Mouse (Mus musculus): ENCODE measurements at regions not wholly inside any gene's neighbourhood (a gene's known extent, or its start where the extent isn't known, plus 50 kb on each side); places are given as distances from the start of the nearest gene placed in this dataset.

DNA sequence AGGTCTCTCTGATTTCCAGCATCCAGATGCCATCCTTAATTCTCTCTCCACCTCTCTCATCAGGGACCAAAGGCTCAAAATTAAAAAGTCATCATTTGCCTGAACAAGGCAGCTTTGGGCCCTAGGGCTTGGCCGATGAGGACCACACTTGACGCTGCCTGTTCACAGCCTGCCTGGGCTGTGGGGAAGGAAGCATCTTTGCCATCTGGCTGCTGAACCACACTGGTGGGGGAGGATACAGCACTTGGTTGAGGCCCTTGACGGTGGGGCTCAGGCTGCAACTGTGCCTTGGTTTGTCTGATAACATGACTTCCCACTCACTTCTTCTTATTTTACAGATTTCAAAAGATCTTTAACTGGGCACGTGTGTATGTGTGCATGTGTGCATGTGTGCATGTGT is 161.5 kb upstream of the N4bp1 start:
- TF ChIP-seq CTCF (IDR thresholded peaks at IDR 0.05; ENCODE audit: insufficient read depth, low read depth, low read length), result no peak
- no peak for TF ChIP-seq POLR2A (IDR thresholded peaks at IDR 0.05; ENCODE audit: insufficient read depth, low read depth, low read length)
- 88% methylated on average over 4 of the region's 4 CpGs for WGBS
- H3K4me3 ChIP-seq (ENCODE audit: insufficient read depth, low read depth, low read length), result no peak overlapping the region

DNA sequence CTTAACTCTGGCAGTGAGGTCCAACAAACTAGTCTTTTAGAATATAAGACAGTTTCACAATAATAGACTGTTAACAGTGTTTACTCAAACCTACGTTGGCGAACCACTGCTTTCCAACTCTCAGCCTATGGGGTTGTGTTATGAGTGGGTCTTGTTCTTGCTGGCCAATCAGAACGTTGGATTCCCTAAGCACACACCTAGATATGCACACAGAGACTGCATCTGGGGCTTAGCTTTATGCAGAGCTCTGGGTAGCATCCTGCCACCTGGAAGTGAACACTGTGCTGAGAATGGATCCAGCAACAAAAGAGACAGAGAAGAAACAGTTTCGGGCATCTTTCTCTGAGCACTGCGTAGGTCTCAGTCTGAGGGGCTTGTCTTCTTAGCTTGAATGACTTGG is 158.0 kb upstream of the N4bp1 start:
- Histone ChIP-seq H3K4me1 (ENCODE audit: control insufficient read depth, insufficient read depth, low read length) (peaks cover 5% of the 10 kb centered on the region; the same call in 1 of the 2 replicates), H3K27ac (ENCODE audit: insufficient read depth, low read depth, low read length) (no peak overlapping the region), H3K4me3 (ENCODE audit: insufficient read depth, low read depth, low read length) (no peak overlapping the region)
- 87% methylated on average over 5 of the region's 5 CpGs for WGBS
- TF ChIP-seq POLR2A (IDR thresholded peaks at IDR 0.05; ENCODE audit: insufficient read depth, low read depth, low read length) (no peak), CTCF (IDR thresholded peaks at IDR 0.05; ENCODE audit: insufficient read depth, low read depth, low read length) (no peak)

More for the DNA sequence above, 161.5 kb upstream of the N4bp1 start:
- Histone ChIP-seq H3K4me1 (ENCODE audit: control insufficient read depth, insufficient read depth, low read length) (no peaks in the 10 kb centered on the region), H3K27ac (ENCODE audit: insufficient read depth, low read depth, low read length) (no peak overlapping the region)

- peak overlapping the region; percentile 30 for H3K4me3 ChIP-seq (ENCODE audit: insufficient read depth, low read depth, low read length)
- no peak for TF ChIP-seq CTCF (IDR thresholded peaks at IDR 0.05; ENCODE audit: insufficient read depth, low read depth, low read length)
- no peak for TF ChIP-seq POLR2A (IDR thresholded peaks at IDR 0.05; ENCODE audit: insufficient read depth, low read depth, low read length)
- peaks cover 12% of the 10 kb centered on the region for H3K4me1 ChIP-seq (ENCODE audit: control insufficient read depth, insufficient read depth, low read length)
- H3K27ac ChIP-seq (ENCODE audit: insufficient read depth, low read depth, low read length), result no peak overlapping the region
- WGBS, result 16% methylated on average over 47 of the region's 48 CpGs
Measured at GRCm38 (mm10) chr8:87037620-87038380, 152.7 kb upstream of the N4bp1 start.

GRCm38 (mm10) chr8:87035996-87036395 is 150.9 kb upstream of the N4bp1 start:
- Histone ChIP-seq H3K4me3 (ENCODE audit: insufficient read depth, low read depth, low read length) (no peak overlapping the region), H3K27ac (ENCODE audit: insufficient read depth, low read depth, low read length) (no peak overlapping the region), H3K4me1 (ENCODE audit: control insufficient read depth, insufficient read depth, low read length) (peaks cover 12% of the 10 kb centered on the region)
- no peak for TF ChIP-seq POLR2A (IDR thresholded peaks at IDR 0.05; ENCODE audit: insufficient read depth, low read depth, low read length)
- TF ChIP-seq CTCF (IDR thresholded peaks at IDR 0.05; ENCODE audit: insufficient read depth, low read depth, low read length), result no peak
- WGBS, result 90% methylated on average over 10 of the region's 10 CpGs

DNA sequence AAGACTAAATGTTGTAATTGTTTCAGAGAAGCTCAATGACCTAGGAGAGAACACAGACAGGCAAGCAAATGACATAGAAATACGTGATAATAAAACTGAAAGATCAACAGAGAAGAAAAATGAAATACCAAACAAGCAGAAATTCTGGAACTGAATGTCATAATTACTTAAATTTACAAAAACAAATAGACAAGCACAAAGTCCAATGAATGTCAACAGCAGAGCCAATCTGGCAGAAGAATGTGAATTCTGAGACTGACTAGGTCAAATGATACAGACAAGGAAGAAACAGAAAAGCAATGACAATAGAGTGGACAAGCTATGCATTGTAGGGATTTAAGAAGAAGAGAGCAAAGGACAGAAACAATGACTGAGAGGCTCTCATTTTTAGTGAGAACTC is 143.1 kb upstream of the N4bp1 start:
- TF ChIP-seq POLR2A (IDR thresholded peaks at IDR 0.05; ENCODE audit: insufficient read depth, low read depth, low read length) (no peak), CTCF (IDR thresholded peaks at IDR 0.05; ENCODE audit: insufficient read depth, low read depth, low read length) (no peak)
- no peak overlapping the region for H3K27ac ChIP-seq (ENCODE audit: insufficient read depth, low read depth, low read length)
- no peaks in the 10 kb centered on the region for H3K4me1 ChIP-seq (ENCODE audit: control insufficient read depth, insufficient read depth, low read length)
- no peak overlapping the region for H3K4me3 ChIP-seq (ENCODE audit: insufficient read depth, low read depth, low read length)
- 89% methylated on average over 1 of the region's 1 CpGs for WGBS

GRCm38 (mm10) chr8:87025946-87026345 is 140.9 kb upstream of the N4bp1 start:
- no peaks in the 10 kb centered on the region for H3K4me1 ChIP-seq (ENCODE audit: control insufficient read depth, insufficient read depth, low read length)
- no peak for TF ChIP-seq POLR2A (IDR thresholded peaks at IDR 0.05; ENCODE audit: insufficient read depth, low read depth, low read length)
- no peak for TF ChIP-seq CTCF (IDR thresholded peaks at IDR 0.05; ENCODE audit: insufficient read depth, low read depth, low read length)
- whole genome bisulfite sequencing, result 71% methylated on average over 1 of the region's 1 CpGs
- no peak overlapping the region for H3K27ac ChIP-seq (ENCODE audit: insufficient read depth, low read depth, low read length)
- no peak overlapping the region for H3K4me3 ChIP-seq (ENCODE audit: insufficient read depth, low read depth, low read length)

DNA sequence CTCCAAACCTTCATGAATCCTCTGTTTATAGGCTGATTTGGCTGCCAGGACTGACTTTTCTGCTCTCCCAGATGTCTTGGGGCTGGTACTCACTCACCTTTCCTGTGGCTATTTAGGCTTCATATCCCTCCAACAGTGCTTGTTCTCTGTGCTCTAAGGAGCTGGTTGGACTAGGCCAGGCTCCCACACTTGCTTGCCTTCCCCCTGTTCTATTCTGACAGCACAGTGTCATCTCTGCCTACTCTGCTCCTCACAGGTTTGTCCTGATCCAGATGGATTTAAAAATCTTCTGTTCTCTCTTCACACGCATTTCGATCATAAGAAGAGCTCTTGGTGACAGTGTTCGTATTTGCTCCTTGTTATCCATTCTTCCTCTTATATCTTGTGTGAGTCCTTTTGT is 134.7 kb upstream of the N4bp1 start:
- TF ChIP-seq CTCF (IDR thresholded peaks at IDR 0.05; ENCODE audit: insufficient read depth, low read depth, low read length) (no peak), POLR2A (IDR thresholded peaks at IDR 0.05; ENCODE audit: insufficient read depth, low read depth, low read length) (no peak)
- WGBS, result 98% methylated on average over 3 of the region's 3 CpGs
- no peaks in the 10 kb centered on the region for H3K4me1 ChIP-seq (ENCODE audit: control insufficient read depth, insufficient read depth, low read length)
- no peak overlapping the region for H3K27ac ChIP-seq (ENCODE audit: insufficient read depth, low read depth, low read length)
- H3K4me3 ChIP-seq (ENCODE audit: insufficient read depth, low read depth, low read length), result no peak overlapping the region

DNA sequence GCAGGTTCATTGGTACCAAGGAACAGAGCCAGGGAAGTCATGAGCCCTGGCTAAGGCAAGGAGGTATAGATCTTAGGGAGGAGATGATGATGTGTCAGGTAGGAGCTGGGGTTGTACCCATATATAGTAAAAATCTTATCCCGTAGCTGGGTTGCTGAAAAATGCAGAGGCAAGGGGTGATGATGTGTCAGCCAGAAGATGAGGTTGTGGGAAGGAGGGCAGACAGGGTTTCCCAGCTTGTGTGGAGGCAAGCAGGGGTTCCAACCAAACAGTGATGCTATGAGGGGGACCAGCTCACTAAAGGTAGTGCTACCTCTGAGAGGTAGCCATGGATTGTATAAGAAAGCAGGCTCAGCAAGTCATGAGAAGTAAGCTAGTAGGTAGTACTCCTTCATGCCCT is 90.5 kb upstream of the N4bp1 start:
- no peaks in the 10 kb centered on the region for H3K4me1 ChIP-seq (ENCODE audit: control insufficient read depth, insufficient read depth, low read length)
- WGBS, result 86% methylated on average over 1 of the region's 1 CpGs

DNA sequence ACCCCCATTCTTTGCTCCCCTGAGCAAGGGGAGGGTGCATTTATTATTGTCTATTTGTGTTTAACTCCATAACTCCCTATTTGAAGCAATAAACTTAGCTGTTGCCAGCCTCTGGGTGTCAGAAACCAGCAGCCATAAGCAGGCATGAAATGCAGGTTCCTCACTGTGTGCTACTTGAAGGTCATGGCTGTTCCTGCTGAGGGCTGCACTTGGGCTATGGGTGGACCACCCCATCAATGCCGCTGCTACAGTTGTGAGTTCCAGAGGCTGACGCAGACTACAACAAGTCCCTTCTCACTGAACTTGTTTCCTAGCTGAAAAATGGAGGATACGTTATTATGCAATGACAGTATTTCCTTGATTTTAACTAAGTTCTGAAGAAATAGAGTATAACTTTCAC is 86.7 kb upstream of the N4bp1 start:
- TF ChIP-seq CTCF (IDR thresholded peaks at IDR 0.05; ENCODE audit: insufficient read depth, low read depth, low read length), result no peak
- TF ChIP-seq POLR2A (IDR thresholded peaks at IDR 0.05; ENCODE audit: insufficient read depth, low read depth, low read length), result no peak
- WGBS, result 96% methylated on average over 3 of the region's 3 CpGs
- Histone ChIP-seq H3K27ac (ENCODE audit: insufficient read depth, low read depth, low read length) (no peak overlapping the region), H3K4me1 (ENCODE audit: control insufficient read depth, insufficient read depth, low read length) (no peaks in the 10 kb centered on the region), H3K4me3 (ENCODE audit: insufficient read depth, low read depth, low read length) (no peak overlapping the region)

More for the DNA sequence above, 90.5 kb upstream of the N4bp1 start:
- no peak overlapping the region for H3K27ac ChIP-seq (ENCODE audit: insufficient read depth, low read depth, low read length)
- TF ChIP-seq CTCF (IDR thresholded peaks at IDR 0.05; ENCODE audit: insufficient read depth, low read depth, low read length) (no peak), POLR2A (IDR thresholded peaks at IDR 0.05; ENCODE audit: insufficient read depth, low read depth, low read length) (no peak)
- no peak overlapping the region for H3K4me3 ChIP-seq (ENCODE audit: insufficient read depth, low read depth, low read length)
